Mouse (Mus musculus): Measurements from ENCODE around the gene Sclt1. TPM values are rescaled to one million over a fixed set of nuclear protein-coding genes. Genes with fewer than 3 reads are reported as not detected.
"Not testable (repeated sequence)": the region's sequence is repeated elsewhere in the genome, so short reads cannot be mapped to it uniquely, and the experiment has no call there.

The Sclt1 gene
- total RNA-seq (2015; ENCODE audit: low replicate concordance) (2.7 and 3.8 TPM in 2 replicates), total RNA-seq (2017; ENCODE audit: low replicate concordance) (7.1 and 9.9 TPM in 2 replicates)

DNA sequence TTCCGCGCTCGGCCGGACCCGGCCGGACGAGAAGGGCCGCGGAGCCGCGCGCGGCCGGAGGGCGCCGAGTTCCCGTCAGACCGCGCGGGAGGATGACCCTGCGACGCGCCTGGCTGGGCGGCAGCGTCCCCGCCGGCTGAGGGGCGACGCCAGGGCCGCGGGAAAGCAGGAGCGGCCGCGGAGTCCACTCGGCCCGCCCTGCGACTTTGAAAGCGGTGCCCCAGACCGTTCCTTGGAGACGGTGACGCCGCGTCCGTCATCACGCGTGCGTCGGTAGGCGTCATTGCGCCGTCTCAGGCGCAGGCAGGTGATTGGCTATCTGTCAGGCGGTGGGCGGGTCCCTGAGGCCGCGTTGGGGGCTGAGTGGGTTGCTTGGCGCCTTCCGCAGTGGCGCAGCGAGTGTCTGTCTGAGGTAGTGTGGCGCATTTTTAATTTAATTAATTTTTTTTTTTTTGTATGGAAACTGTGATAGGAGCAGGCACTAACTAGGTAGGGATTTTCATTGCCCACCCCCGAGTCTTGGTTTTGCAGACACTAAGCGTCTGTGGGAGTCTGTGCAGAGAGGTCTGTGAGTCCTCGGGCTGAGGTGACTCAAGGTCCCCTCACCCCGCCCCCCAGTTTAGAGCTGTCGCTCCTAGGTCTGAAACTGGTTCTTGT, at the start of gene Sclt1, which contains the start of gene D3Ertd751e:
Sclt1 (minus strand) TSS at position 237 of the 657 bp plus-strand sequence.
D3Ertd751e (plus strand) TSS at position 334 of the 657 bp plus-strand sequence.
- ATAC-seq (replicated peaks; ENCODE audit: low FRiP score, poor library complexity, severe bottlenecking), result peak; percentile 100

DNA sequence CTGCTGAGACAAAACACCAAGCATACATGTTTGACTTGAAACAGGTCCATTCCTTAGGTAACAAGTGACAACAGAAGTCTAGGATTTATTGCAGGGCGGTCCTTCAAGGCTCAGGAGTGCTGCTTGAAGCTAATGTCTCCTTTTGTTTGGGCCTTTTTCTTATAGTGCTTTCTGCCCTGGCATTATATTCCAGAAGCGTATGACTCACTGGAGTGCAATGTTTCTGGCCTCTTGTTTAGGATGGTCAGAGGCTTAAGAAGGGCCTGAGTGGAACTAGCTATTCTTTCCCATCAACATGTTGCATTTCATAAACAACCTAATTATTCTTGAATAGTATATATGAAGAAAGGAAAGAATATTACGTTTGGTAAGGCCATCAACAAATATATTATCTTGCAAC, 19.8 kb upstream of the Sclt1 start:
- no peak for ATAC-seq (replicated peaks; ENCODE audit: low FRiP score, poor library complexity, severe bottlenecking)

DNA sequence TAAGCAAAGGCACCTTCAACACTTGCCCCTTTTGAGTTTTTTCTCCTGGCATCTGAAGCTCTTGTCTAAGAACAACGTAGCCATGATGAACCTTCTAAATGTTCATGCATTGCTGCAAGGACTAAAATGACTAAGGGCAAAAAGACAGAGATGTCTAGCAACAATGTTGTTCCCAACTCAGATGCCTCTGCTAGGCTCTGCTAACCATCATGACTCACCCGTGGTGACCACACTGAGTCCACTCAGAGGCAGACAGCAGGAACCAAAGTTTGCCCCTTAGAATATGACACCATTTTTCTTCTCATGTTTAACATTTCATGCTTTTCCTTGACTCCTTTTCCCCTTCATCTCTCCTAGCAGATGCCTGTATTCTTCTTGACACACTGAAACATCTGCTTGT, 12.2 kb upstream of the Sclt1 start:
- no peak for ATAC-seq (replicated peaks; ENCODE audit: low FRiP score, poor library complexity, severe bottlenecking)

DNA sequence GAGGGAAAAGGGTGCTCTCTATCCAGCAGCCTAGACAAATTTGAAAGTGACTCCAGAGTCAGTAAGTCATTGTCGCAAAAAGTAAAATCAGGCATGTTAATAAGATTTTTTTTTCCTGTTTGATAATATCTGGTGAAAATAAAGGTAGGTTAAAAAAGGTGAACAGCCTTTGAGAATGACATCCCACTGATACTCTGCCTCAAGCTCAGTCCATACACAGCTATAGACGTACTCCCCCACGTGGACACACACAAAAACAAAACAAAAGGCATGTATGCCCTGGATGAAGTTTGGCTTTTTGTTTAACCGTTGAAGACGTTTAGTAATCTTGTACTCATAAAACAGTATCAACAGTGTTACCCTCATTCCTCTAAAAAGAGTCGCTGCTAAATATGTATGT, 1.1 kb upstream of the Sclt1 start:
- ATAC-seq (replicated peaks; ENCODE audit: low FRiP score, poor library complexity, severe bottlenecking), result no peak

DNA sequence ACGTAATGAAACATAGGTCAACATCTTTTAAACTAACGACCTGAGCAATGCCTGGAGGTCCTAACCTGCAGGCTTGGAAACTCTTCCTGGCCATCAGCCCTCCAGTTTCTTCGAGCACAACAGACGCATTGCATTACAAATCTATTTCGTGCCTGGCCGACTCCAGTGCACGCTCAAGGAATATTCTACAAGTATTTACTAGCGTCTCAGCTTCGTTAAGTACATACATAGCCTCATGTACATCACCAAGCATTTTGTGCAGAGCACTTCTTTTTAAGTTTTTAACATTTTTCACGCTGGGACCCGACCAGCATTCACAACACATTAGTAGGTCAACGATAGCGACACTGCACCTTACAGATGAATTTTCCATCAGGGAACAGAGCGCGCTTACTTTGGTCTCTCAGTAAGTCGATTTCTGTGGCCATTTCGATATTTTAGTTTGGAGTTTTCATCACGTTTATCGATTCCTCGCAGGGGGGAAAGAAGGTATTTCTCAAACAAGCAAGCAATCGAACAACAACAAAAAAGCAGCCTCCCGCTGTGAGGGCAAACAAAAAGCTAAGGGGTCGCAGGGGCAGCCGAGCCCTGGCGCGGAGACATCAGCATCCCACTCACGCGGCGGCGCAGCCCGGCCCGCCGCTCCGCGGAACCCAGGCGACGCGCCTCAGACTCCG, 575 bp downstream of the Sclt1 start:
- 0 out of 2 replicates have a peak, but pooled peaks have one; percentile 12 for ATAC-seq (replicated peaks; ENCODE audit: low FRiP score, poor library complexity, severe bottlenecking)

DNA sequence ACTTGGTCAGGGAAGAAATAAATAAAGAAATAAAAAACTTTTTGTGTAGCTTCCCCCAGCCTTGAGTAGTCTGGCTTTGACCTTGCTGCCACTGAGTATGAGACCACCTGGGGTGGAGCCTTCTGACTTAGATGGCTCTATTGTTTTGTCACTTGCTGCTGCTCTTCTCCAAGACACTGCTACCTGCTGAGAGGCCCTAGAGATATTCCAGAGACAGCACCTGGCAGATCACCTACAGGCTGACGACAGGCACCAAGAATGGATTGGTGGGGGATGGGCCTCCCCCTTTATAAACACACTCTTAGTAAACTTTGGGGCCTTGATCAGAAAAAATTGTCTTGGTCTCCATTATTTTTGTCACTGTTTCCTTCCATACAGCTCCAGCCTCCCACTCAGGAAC, 46.6 kb downstream of the Sclt1 start:
- no peak for ATAC-seq (replicated peaks; ENCODE audit: low FRiP score, poor library complexity, severe bottlenecking)

DNA sequence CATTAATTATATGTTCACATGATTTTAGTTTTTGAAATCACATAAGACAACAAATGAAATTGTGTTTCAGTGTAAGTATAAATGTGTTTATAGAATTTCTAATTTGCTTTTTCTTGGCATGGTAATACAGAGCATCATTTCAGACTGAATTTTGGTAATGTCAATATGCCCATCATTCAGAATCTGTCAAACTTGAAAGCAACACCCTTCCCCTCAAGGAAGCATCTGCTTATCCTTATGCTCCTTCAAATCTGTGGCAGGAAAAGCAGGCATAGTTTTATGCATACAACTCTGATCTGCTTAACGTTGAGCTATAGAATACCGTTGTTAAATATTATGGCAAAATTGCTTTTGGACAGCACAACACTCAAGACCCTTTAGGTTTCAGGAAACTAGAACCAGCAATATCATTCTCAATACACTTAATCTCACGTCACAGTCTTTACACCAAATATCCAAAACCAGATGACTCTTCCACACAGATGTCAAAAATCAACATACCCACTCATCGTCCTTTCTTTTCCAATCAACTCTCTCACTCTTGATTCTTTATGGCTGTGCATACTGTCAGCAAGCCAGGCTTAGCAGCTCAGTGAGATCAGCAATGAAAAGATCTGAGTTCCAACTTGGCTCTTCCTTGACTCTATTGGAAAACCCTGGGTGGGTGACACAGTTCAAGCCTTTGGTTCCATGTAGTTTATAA, 49.7 kb downstream of the Sclt1 start:
- ATAC-seq (replicated peaks; ENCODE audit: low FRiP score, poor library complexity, severe bottlenecking), result no peak

DNA sequence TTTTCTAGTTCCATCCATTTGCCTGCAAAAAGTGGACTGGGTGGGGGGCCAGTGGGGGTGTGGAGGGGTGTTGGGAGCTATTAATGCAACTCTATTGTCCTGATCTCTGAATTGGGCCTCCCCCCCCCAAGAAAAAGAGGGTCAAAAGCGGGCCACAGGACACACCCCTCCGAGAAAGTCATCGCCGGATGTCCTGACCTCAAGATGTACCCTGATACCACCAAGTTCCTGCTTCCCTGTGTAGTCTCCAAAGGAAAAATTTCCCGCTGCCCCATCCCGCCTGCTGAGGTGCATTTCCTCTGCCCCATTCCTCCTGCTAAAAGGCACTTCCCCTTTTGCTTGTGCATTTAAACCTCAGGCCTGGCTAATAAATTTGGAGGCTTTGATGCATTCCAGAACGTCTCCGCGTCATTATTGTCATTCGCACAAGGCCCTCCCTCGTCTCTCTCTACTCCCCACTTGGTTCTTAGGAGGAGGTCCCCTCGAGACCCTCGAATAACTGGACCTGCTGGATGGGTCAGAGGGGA, 52.1 kb downstream of the Sclt1 start:
- ATAC-seq (replicated peaks; ENCODE audit: low FRiP score, poor library complexity, severe bottlenecking), result not testable (repeated sequence)

DNA sequence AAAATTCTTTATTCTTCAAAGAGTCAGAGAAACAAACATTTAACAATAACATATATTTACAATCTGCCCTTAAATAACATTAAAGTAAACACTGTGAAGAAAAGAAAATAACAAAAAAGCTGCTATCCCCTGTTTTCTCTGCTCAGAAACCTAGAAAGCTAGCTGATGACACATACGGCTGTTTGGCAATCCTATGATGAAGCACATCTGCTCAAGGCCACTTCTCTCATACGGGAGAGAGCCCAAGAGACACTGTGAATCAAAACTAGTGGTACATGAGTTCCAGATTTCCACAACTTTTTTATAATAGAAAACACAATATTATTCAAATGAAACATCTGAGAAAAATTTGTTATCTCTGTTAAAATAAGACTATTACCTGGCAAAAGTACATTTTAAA, 55.9 kb downstream of the Sclt1 start:
- ATAC-seq (replicated peaks; ENCODE audit: low FRiP score, poor library complexity, severe bottlenecking), result no peak

DNA sequence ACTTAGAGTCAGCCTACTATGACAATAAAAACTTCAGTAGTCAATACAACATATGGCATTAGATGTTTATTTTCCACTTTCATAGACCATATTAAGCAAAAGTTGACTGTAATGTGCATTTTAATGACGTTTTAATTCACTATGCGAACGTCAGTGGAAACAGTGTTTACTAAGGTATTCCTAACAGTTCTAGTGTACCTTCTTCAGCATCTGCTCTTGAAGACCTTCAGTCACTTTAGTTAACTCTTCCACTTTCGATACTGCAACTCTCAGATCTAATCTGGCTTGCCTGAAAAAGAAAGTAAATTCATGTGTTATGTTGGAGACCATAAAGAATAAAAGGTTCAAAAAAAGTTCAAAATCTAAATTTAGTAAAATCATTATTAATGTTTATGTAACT, 60.2 kb downstream of the Sclt1 start:
- ATAC-seq (replicated peaks; ENCODE audit: low FRiP score, poor library complexity, severe bottlenecking), result no peak

DNA sequence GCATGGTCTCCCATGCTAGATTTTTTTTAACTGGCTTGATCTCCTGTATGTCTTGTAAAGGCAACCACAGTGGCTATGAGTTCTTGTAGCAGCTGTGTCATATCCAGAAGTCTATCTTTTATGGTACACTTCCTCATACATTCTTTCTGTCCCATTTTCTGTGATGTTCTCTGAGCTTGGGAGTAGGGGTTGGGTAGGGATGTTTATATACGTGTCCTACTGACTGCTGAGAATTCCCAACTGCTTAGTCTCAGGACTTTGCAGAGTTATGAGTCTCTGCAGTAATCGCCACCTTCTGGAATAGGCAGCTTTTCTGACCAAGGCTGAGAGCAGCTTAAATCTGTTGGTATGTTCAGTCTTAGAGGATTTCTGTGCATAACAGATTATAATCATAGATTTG, 65.7 kb downstream of the Sclt1 start:
- ATAC-seq (replicated peaks; ENCODE audit: low FRiP score, poor library complexity, severe bottlenecking), result no peak

DNA sequence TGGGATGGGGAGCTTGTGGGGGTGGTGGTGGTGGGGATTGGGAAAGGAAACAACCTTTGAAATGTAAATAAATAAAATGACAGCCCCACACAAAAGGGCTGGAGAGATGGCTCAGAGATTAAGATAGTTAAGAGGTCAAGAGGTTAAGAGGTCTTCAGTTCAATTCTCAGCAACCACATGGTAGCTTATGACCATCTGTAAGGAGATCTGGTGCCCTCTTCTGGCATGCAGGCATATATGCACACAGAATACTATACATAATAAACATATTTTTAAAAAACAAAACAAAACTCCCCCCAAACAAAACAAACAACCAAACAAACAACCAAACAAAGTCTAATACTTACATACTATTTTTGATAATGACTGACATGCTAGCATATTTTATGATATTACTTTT, 67.5 kb downstream of the Sclt1 start:
- no peak for ATAC-seq (replicated peaks; ENCODE audit: low FRiP score, poor library complexity, severe bottlenecking)

DNA sequence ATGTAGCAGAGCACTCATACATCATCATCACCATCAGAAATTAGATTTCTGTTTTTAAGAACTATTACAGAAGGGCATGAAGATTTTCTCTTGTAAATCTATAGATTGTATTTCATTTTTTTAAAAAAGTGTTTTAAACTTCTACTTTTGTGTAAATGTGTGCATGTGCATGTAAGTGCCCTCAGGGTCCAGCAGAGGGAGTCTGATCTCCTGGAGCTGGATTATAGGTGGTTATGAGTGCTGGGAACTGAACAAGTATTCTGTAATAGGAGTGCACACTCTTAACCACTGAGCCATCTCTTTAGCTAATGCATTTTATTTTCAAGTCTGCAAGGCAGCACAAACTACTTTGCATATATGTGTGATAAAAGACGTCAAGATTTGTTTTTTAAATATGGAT, 86.7 kb downstream of the Sclt1 start:
- ATAC-seq (replicated peaks; ENCODE audit: low FRiP score, poor library complexity, severe bottlenecking), result no peak

DNA sequence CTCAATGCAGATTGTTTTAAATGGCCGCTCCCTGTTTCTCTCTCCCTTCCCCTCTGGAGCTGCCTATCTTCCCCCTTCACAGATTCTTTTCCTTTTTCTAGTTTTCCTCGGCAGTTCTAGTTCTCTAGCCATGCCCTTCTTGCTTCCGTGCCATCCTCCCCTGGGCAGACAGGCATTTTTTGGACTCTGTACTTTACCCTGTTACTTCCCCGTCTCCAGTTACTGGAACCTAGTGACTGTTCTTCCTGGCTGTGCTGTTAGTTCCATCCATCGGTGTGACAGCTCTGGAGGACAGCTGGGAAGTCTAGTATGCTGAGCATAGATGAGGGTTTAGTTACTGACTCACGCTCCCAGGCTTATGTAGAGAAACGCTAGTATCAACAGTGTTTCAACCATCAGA, 121.3 kb downstream of the Sclt1 start:
- no peak for ATAC-seq (replicated peaks; ENCODE audit: low FRiP score, poor library complexity, severe bottlenecking)

DNA sequence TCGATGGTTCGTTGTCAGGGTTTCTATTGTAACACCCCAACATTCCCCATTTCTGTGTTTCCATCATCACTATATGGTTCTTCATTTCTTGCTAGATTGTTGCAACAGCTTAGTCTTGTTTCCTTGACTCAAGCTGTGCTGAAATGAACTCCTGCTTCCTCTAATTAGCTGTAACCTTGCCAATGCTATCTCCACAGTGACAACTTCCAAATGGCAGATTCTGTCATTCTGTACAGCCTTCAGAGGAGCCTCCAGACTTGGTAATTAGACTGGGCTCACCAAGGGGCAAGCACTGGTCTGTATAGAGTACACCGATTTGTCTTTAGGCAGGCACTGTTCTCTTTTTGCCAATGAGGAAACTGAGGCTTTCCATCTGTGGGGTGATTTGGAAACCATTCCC, 123.8 kb downstream of the Sclt1 start:
- ATAC-seq (replicated peaks; ENCODE audit: low FRiP score, poor library complexity, severe bottlenecking), result no peak

DNA sequence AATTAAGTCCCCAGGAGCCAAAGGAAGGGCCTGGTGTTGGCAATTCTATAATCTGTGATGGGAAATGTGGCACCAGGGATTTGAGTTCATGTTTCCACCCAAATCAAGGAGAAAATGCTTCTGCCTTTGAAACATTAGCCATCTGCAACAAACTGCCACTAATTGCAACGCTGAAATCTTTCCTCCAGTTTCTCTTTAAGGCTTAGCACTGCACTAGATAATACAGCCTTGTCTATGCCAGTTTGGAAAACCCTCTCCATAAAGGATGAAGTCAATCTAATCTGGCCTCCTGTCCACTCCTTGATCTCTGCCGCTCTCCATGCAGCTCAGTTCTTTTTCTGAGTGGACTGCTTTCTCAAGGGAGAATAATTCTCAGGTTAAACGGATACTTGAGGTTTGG, 124.3 kb downstream of the Sclt1 start:
- no peak for ATAC-seq (replicated peaks; ENCODE audit: low FRiP score, poor library complexity, severe bottlenecking)

DNA sequence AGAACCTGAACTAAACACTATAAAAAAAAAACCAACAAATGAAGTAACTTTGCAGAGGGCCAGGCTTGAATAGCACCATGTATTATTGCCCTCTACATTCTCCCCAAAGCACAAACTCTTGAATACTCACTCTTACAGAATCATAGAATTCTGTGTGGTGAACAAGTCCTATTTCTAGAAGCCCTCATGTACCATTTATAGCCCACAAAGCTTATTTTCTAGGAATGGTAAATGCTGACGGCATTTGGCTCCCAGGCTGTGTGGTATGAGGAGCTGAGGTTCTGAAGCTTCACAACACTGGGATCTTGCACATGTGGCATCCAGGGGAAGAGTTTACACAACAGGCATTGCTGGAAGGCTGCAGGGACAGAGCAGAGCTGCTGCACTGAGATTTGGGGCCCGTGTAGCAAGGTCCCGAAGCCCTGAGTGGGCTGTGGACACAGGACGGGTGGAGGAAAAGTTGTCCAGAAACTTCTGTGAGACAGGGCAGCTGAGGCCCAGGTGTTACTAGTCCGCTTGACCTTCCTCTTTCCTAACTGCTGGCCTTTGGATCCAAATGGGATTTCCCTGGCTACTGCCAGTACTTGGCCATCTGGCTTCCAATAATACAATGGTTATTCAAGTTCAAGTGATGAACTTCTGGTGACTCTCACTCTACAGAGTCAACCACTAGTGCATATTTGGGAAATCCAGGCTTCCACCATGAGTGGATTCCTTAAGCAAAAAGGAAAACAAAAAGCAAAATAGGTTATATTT, 127.9 kb downstream of the Sclt1 start:
- ATAC-seq (replicated peaks; ENCODE audit: low FRiP score, poor library complexity, severe bottlenecking), result no peak

DNA sequence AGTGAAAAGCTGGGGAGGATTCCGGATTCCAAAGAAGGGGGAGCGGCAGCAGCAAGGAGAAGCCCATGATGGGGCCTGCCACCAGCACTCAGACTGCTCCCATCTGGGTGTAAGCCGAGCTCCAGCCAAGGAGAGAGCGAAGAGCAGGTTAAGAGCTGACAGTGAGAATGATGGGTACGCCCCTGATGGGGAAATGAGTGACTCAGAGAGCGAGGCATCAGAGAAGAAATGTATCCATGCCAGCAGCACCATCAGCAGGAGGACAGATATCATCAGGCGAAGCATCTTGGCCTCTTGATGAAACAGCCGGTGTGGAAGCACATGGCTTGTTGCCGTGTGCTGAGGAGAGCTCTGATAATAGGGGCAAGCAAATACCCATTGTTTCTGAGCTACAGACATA, 128.6 kb downstream of the Sclt1 start:
- no peak for ATAC-seq (replicated peaks; ENCODE audit: low FRiP score, poor library complexity, severe bottlenecking)

DNA sequence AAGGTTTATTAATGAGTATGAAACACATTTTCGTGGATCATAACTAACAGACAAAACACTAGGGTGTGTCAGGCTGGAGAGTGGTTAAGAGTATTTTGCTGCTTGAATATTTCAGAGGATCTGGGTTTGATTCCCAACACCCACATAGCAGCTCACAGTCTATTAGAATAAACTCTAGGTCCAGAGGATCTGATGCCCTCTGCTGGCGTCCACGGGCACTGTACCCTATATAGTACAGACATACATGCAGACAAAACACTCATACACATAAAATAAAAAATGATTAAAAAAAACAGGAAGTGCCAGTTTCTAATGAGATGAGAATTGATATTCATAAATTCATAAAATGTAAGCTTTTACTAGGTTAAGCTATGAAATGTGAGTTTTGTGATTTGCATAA, 130.1 kb downstream of the Sclt1 start:
- no peak for ATAC-seq (replicated peaks; ENCODE audit: low FRiP score, poor library complexity, severe bottlenecking)

DNA sequence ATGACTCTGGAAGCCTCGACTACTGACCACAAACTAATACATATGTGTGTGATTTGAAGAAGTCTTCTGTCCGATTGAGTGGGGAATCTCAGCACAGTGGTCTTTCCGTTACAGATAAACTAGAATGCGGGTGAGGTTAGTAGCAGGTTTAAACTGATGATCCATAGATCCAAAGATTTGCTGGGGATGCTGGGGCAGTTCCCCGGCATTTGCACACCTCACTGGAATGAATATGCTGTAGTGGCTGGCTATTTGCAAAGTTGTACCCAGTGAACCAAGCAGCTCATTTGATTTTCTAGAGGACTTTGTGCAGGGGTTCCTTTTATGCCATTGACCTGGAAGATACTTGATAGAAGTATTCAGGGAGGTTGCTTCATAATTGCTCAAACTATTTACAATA, 133.2 kb downstream of the Sclt1 start:
- ATAC-seq (replicated peaks; ENCODE audit: low FRiP score, poor library complexity, severe bottlenecking), result no peak
